Mouse (Mus musculus): Measurements from ENCODE around the gene Cdk5rap1.

The Cdk5rap1 gene

DNA sequence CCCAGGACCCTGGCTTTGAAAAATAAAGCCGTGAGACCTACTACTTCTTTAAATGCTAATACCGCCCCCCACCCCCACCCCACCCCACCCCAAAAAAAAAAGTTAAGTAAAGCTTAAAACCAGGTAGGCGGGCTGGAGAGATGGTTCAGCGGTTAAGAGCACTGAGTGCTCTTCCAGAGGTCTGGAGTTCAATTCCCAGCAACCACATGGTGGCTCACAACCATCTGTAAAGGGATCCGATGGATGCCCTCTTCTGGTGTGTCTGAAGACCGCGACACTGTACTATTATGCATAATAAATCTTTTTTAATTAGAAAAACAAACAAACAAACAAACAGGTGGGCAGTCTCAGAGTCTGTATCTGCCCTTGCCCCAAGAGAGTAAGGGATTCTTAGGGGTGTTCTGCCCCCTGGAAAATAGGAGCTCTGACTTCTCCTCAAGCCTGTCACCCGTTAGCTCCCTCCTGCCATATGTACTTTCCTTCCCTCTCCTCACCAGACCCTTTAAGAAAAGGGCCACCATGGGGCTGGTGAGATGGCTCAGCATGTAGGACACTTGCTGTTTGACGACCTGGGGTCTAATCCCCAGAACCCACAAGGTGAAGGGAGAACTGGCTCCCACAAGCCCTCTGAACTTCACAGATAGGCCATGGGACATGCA lies at the start of gene Cdk5rap1:
Gene Cdk5rap1, minus strand, starts transcription at position 169 of the 659 bp plus-strand sequence.
- in situ Hi-C loops (cut with MboI, MseI) = no loop called here

DNA sequence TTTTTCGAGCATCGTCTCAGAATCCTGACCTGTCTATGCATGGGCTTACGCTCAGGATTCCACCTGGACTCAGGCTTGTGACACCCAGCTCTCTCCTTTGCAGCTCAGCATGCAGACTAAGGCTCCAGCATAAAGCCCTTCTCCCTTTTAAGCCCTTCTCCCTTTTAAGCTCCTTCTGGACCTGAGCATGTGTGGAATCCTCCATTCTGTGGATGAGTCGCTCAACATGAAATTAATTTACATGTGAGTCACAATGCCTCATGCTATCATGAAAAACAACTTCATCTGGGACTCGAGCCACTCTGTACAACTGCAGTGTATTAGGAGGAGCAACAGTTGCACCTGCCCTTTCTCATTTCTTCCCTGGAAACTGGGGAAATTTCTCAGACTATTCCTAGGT lies 49.4 kb upstream of the Cdk5rap1 start:
- in situ Hi-C loops (cut with MboI, MseI) = loop anchor here (25.0 kb wide), 1 partner anchor 115 kb away; the partner anchor contains the start of gene 1700003F12Rik

DNA sequence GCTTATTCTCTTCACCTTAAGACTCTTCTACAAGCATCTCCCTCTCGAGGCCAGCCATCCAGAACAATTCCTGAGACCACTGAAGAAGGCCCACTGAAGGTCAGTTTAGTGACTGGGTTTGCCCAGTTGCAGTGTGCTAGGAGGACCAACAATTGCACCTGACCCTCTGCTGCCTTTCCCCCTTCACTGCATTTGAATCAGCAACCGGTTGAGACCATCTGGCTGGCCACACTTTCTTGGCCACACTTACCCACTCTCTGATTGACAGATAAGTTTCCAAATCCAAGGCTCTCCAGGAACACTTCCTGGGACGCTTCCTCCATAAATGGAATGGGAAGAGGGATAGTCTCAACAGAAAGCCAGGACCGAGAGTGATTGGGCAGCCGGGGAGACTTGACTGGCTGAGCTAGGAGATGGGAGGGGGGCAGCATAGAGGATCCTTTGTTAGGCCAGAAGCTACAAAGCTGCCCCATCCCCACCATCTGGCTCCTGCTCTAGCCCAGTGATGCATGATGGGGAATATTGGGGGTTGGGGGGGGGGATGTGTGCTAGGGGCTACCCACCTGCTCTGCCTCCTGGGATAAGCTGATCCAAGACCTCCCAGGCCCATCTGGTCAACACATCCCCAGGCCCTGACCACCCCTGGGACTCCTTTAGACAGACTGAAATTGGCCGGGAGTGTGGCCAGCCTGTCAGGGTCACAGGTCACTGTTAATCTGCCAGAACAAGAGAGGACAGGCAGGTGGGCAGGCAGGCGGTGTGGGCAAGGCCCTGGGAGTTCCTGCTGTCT lies 48.3 kb upstream of the Cdk5rap1 start:
- in situ Hi-C loops (cut with MboI, MseI) = loop anchor here (25.0 kb wide), 1 partner anchor 116 kb away; the partner anchor contains the start of gene 1700003F12Rik

DNA sequence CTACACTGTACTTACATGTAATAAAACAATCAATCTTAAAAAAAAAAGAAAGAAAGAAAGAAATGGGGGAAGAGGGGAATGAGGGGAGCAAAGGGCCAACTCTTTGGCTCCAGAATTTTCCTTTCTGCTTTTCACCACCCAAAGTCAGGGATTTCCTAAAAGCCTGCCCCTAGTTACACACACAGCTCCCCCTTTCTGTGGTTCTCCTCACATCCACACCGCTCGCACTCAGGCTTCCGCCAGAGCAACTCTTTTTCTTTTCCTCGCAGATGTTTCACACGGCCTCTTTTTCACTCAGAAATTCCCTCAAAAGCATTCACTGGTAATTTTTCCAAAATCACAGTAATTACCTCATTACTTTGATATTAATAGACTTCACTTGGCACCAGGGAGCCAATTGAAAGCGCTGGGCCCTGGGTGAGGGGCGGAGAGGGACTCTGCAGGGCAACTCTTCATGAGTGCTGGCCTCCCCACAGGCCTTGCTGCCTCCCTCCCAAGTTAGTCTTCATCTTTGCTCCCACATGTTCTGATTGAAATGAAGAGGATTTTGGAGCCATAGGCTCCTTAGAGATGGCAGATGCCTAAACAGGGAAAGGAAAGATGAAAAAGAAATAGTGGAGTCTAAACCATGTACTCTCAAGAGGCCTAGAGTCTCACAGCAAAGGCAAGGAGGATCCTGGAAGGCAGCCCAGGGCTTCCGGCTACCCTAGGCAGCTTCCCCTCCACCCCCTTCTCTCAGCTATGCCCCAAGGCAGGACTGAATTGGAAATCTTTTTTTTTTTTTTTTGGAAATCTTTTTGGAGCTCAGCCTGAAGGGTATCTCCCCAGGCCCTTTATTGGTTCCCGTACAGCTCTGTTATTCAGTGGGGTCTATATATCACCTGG lies 47.1 kb upstream of the Cdk5rap1 start:
- in situ Hi-C loops (cut with MboI, MseI) = loop anchor here (25.0 kb wide), 1 partner anchor 117 kb away; the partner anchor contains the start of gene 1700003F12Rik

DNA sequence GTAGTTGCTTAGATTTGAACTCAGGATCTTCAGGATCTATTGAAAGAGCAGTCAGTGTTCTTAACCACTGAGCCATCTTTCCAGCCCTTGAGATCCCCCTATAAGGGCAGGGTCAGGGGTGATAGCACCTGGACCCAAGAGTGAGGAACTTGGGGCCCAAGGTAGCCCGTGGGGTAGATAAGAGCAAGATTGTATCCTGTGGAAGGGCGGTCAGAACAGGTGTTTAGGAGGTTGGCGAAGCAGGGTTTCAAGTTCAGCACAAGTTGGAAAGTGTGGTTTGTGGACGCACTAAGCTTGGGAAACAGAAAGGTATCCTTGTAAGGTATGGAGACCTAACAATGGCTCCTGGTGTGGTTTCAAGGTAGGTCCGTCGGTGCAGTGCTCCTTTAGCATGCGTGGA lies 45.2 kb upstream of the Cdk5rap1 start:
- in situ Hi-C loops (cut with MboI, MseI) = loop anchor here (25.0 kb wide), 1 partner anchor 119 kb away; the partner anchor contains the start of gene 1700003F12Rik

DNA sequence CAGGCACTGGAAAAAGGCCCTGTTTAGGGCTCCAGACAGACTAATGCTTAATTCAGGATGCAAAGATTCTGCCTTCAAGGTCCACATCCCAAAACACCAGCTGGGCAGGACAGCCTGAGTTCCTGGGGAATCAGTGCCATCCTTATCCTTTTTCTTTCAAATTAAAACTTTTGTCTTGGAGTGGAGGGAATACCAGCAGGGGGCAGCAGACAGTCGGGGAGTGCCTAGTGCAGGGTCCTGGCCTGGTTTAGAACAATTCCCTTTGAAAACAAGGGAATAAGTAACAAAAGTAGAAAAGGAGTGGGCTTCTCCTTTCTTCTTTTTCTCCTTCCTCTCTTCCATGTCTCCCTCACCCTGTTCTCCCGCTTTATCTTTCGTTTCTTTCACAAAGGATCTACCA lies 44.3 kb upstream of the Cdk5rap1 start:
- in situ Hi-C loops (cut with MboI, MseI) = loop anchor here (25.0 kb wide), 1 partner anchor 120 kb away; the partner anchor contains the start of gene 1700003F12Rik

DNA sequence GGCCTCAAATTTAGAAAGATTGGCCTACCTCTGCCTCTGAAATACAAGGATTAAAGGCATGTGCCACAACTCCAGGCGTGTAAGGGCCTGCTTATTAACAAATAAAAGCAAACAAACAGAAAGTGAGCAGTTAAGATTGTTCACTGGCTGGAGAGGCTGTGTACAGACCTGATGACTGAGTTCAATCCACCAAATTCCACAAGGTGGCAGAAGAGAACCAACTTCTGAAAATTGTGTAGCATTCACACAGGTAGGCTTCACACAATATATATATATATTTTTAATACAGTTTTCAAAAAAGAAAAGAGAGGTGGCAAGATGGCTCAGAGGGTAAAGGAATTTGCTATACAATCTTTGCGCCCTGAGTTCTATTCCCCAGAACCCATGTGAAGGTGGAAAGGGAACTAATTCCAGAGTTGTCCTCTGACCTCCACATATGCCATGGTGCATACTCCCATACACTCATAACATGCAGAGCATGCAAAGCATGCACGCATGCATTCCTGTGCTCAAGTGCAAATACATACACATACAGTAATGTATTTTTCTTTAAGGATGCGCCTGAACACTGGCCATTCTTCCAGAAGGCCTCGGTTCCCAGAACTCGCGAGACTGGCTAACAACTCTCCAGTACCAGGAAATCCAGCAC lies 39.3 kb upstream of the Cdk5rap1 start:
- in situ Hi-C loops (cut with MboI, MseI) = loop anchor here (25.0 kb wide), 1 partner anchor 125 kb away; the partner anchor contains the start of gene 1700003F12Rik

DNA sequence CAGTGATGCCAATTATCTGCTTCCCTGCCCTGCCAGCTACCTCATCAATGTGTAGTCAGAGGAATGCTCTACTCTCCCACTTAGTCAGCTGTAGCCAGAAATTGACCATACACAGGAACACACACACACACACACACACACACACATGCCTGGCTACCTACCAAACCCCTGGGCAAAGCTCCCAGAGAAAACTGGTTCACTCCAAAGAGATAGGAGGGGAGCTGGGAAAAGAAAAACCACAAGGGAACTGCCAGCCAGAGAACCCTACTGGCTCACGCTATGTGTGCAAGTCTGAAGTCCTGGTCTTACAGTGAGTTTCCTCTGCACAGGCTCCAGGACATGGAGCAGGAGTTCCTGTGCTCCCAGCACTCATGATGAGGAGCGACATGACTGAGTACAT lies 37.5 kb upstream of the Cdk5rap1 start:
- in situ Hi-C loops (cut with MboI, MseI) = loop anchor here (25.0 kb wide), 1 partner anchor 127 kb away; the partner anchor contains the start of gene 1700003F12Rik

DNA sequence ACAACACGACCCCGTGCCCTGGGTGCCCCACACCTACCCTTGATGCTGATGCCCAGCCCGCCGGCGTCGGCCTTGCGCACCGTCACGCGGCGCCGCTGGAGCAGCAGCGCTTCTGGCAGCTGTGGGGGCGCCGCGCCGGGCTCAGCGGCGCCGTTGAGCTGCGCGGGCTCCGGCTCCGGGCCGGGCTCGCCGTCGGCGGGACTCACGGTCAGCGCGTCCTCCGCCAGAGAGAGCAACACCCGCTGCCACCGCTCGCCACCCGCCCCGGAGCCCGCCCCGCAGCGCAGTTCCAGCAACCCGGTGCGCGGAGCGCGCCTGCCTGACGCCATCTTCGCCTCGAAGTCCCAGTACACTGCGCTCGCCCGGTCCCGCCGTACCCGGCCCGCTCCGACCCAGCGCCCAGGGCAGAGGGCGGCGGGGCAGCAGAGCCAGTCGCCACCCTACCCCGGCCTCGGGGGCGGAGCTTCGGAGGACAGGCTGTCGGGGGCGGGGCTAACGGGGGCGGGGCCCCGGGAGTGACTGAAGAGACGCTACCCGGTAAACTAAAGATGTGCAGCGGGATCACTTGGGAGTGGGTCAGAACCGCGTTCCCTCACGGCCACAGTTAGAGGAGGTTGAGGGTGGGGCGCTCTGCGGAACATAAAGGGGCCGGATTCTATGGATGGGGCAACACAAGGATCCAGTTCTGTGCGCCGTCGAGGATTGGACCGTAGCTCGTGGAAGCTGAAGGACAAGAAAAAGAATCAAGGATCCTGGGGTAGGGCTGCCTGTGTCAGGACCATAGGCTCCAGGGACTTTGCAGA lies 35.0 kb upstream of the Cdk5rap1 start, which contains the start of gene Snta1:
Gene Snta1, minus strand, starts transcription at position 457 of the 803 bp plus-strand sequence.
- in situ Hi-C loops (cut with MboI, MseI) = loop anchor here (25.0 kb wide), 1 partner anchor 129 kb away; the partner anchor contains the start of gene 1700003F12Rik

DNA sequence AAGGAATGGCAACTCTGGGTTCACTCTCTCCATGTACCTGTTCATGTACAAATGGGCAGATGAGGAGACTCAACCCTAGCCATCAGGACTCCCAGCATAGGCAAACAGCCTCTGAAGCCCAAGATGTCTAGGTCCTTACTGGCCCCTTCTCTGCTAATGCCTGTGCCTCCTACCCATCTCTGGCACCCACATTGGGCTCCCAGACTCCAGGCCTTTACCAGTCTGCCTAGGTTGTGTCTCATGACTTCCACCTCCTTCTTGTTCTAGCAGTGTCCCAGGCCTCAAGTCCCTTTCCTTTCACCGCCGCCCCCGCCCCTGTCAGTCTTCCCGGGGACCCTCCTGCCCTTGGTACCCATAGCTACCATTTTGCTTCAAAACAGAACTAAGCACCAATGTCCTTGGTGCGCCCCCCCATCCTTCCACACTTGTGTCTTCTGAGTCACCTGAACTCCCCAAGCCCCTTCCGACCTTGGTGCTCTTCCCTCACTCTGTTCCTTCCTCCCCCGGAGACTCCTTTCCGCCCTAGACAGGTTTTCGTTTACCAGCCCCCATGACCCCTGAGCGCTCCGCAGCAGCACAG lies 34.3 kb upstream of the Cdk5rap1 start:
- in situ Hi-C loops (cut with MboI, MseI) = loop anchor here (25.0 kb wide), 1 partner anchor 130 kb away; the partner anchor contains the start of gene 1700003F12Rik

DNA sequence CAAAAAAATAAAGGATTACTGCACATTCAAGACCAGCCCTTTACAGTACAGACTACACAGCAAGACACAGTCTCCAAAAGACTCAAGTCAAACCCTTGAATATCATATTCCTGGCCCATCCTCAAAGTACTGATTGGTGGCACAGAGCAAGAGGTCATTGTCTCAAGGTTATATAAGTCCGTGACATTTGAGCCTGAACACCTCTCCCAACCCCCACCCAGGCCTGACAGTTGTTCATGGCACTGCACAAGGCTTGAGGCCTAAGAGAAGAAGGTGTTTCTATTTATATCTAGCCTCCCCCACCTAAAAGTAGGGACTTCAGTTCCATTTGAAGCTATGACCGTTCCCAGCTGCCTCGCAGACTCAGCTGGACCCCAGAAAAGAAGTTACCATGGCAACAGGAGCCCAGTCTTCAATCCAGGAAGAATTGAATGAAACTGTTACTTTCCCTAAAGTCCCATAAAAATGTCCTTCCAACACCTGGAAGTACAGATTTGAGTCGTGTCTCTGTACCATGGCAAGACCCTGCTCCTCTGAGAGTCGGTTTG lies 32.7 kb upstream of the Cdk5rap1 start:
- in situ Hi-C loops (cut with MboI, MseI) = loop anchor here (25.0 kb wide), 1 partner anchor 132 kb away; the partner anchor contains the start of gene 1700003F12Rik

DNA sequence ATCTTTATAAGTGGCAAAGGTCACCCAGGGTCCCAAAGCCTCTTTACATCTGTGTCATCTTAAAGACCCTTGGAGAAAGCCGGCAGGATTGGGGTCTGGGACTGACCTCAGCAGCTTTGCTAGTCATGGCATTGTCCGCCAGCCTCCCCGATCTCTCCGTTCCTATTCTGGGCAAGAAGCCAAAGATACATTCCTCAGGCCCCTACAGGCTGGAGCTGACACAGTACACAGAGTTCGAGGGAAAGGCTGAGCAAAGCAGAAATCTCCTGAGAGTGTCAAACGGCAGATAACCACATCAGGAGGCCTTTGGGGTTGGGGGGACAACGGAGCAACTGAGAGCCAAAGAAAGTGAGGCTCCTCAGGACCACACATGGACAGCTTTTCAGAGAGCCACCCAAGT lies 30.0 kb upstream of the Cdk5rap1 start:
- in situ Hi-C loops (cut with MboI, MseI) = loop anchor here (25.0 kb wide), 1 partner anchor 134 kb away; the partner anchor contains the start of gene 1700003F12Rik

DNA sequence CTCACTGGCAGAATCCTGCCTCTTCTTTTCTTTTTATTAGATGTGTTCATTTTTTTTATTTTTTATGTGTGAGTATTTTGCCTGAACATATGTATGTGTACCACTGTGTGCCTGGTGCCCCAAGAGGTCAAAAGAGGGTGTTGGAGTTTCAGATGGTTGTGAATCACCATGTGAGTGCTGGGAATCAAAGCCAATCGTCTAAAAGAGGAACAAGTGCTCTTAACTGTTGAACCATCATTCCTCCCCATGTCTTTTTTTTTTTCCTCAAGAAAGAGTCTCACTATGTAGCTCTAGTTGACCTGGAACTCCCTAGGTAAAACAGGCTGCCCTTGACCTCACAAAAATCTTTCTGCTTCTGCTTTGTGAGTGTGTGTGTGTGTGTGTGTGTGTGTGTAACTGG lies 29.2 kb upstream of the Cdk5rap1 start:
- in situ Hi-C loops (cut with MboI, MseI) = loop anchor here (25.0 kb wide), 1 partner anchor 135 kb away; the partner anchor contains the start of gene 1700003F12Rik

DNA sequence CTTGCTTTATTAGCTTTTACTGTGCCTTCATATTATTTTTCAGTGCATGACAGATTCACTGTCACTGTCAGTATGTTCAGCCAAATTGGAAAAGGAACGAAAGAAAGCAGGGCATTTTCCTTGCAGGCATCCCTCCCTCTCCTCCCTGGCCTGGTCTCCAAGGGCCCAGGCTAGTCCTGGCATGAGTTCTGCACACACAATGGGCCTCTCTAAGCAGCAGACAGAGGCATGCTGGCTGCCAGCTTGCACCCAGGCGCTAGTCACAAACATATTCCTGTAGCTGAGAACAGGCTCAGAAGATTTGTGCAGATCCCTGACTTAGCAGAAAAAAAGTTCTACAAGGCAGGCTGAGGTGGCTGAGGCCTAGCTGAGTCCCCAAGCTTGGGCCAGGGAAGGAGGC lies 26.5 kb upstream of the Cdk5rap1 start:
- in situ Hi-C loops (cut with MboI, MseI) = no loop called here

DNA sequence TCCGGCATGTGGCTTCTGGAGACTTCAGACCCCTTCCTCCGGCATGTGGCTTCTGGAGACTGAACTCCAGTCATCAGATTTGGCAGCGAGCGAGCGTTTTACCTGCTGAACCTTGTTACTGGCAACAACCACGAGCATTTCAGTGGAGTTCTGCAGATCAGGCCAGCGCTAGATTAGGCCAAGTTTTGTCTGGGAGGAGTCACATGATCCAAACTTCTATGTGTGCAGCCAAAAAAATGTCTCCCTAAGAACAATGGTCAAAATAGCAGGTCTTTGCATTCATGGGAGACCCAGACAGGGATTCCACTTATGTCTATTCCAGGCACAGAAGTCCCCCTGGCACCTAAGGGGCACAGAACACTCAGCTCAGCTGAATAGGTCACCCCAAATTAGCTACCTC lies 25.5 kb upstream of the Cdk5rap1 start:
- in situ Hi-C loops (cut with MboI, MseI) = no loop called here

DNA sequence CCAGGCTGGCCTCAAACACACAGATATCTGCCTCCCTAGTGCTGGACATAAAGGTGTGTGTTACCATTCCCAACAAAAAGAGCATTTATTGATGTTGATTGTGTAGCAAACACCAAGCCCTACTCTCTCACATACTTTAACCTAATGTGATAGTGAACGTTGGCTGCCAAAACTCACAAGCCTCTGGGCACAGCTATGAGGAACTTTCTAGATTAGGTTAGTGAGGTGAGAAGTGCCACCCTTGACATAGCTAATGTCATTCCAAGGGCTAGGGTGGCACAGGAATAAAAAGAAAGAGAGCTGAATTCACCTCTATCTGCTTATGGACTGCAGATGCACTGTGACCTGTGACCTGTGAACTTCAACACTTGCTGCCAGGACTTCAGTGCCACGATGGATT lies 23.7 kb upstream of the Cdk5rap1 start:
- in situ Hi-C loops (cut with MboI, MseI) = no loop called here

DNA sequence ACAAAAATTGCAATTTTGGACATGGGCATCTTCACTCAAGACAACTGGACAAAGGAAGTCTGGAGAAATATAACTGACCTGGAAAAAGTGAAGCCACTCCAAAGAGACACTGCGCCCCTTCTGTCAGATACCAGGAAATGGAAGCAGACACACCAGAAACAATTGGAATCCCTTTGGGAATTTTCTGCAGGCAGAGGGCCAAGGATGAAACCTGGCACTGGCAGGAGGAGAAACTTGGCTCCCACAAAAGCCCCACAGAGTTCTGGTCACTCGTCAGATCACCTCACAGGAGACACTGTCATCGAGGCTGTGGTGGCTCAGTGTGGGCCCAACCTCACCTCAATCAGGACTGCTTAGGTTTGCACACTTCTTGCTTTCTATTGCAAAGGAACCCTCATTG lies 21.8 kb upstream of the Cdk5rap1 start:
- in situ Hi-C loops (cut with MboI, MseI) = no loop called here

DNA sequence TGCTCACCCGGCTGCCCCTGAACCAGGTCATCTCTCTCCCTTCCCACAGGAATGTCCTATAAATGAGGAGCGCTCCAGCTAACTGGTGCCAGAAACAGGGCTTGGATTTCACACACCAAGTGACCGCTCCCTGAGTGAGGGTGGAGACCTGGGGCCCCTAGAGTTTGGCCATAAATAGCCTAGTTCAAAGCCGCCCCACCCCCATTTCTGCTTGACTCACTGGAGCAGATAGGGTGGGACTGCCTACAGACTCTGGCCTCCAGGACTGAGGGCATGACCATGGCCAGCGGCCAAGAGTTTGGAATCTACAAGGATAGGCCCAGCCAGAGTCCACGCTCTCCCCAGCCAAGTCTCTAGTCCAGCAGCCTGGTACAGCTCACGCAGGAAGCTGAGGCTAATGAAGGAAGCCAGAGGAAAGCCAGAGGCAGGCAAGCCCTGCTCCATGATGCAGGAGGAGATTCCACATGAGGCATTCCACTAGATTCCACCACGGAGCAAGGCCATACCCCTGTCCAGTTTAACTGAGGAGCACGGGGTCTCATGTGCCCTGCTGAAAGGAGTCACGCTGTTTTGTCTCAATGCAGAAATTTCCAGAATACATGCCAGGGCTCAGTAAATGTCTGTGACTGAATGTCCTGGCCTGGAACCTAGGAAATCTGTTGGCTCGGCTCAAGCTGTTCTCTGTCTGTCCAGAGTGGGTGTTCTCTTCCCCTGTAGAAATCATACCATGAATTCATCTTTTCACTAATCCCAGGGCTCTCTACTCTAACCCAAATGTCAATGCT lies 17.6 kb upstream of the Cdk5rap1 start:
- in situ Hi-C loops (cut with MboI, MseI) = no loop called here

Data from T-helper 1 cell (primary cell).